Mouse (Mus musculus): ENCODE data around the gene Dpep2nb.

DNA sequence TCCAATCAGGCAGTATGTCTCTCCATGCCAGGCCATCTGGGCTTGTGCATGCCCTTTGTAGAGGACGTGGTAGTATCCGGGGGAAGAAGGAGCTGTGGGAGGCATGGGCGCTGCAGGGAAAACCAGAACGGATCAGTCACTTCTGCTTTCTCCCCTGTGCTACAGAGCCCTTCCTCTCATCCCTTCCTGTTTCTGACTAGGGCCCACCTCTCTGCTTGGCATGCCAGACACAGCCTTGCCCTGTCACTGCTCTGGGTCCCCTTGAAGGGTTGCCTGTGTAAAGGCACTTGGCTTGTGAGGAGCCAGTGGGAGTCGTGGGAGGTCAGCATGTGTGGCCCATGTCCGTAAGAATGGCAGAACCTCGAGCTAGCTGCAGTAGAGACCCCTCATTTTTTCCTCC, 9.4 kb downstream of the Dpep2nb start:
- TF ChIP-seq POLR2A (IDR thresholded peaks at IDR 0.05; ENCODE audit: insufficient read length, low read depth) (no peak), TCF12 (IDR thresholded peaks at IDR 0.05; ENCODE audit: insufficient read depth, poor library complexity, severe bottlenecking) (no peak), USF1 (IDR thresholded peaks at IDR 0.05; ENCODE audit: low read depth) (no peak), POLR2AphosphoS2 (IDR thresholded peaks at IDR 0.05; ENCODE audit: insufficient read length, low read depth) (no peak), MAX (IDR thresholded peaks at IDR 0.05; ENCODE audit: low read depth) (no peak)
